Mouse (Mus musculus) MEL (cell line): ENCODE results near the gene Myl6b.

Experiments
- CHD2 ChIP-seq: IDR thresholded peaks from 2 replicates; pipeline ENCODE4 v1.6.1; 2011; ENCODE audit warnings: low read length, improper control_type of control experiment
- CTCF ChIP-seq, 3 experiments: IDR thresholded peaks in 2 of 3; conservative IDR thresholded peaks in 1 of 3; 2 replicates each; pipeline ENCODE4 v1.5.1; 2011 to 2012; ENCODE audit warnings: low read length in 3 of 3, low read depth in 2 of 3, mild to moderate bottlenecking in 2 of 3, improper control_type of control experiment in 1 of 3, inconsistent platforms in 1 of 3, mixed read lengths in 1 of 3, moderate library complexity in 1 of 3; ENCODE audit not compliant: control insufficient read depth in 1 of 3, insufficient read depth in 1 of 3, poor library complexity in 1 of 3, severe bottlenecking in 1 of 3
- GATA1 ChIP-seq: IDR thresholded peaks from 2 replicates; pipeline ENCODE4 v1.6.1; 2011; ENCODE audit warnings: low read depth, low read length, improper control_type of control experiment
- POLR2AphosphoS2 ChIP-seq: IDR thresholded peaks from 2 replicates; pipeline ENCODE4 v1.6.1; 2011; ENCODE audit warnings: low read length, improper control_type of control experiment

GRCm38 (mm10) chr10:128536266-128536940 lies 37.9 kb upstream of the Myl6b start:
- TF ChIP-seq CTCF (IDR thresholded peaks at IDR 0.05 in 2 of 3, conservative IDR thresholded peaks at IDR 0.05 in 1 of 3; ENCODE audit: control insufficient read depth in 1 of 3, insufficient read depth in 1 of 3, low read depth in 2 of 3, low read length in 3 of 3, poor library complexity in 1 of 3, severe bottlenecking in 1 of 3) (peak in 2 of 3 experiments; percentile 79 to 84), POLR2AphosphoS2 (no peak), GATA1 (no peak), CHD2 (no peak; the same call in 1 of the 2 replicates)
